Mouse (Mus musculus): ENCODE data around the gene Ankef1. TPM values are rescaled to one million over a fixed set of nuclear protein-coding genes. Genes with fewer than 3 reads are reported as not detected.
A peak's percentile ranks its signal among the peaks of the same experiment; 100 is the strongest.

Ankef1 gene
- total RNA-seq (2021) = 1 to 10 TPM; 1.3 to 2.4 TPM
- long read RNA-seq, experiment 1, partial matches to known transcripts = 0 of 4 reads
- long read RNA-seq, experiment 1, other reads (novel, unspliced or antisense) = 4 of 4 reads
- long read RNA-seq, experiment 2 = 0 reads

DNA sequence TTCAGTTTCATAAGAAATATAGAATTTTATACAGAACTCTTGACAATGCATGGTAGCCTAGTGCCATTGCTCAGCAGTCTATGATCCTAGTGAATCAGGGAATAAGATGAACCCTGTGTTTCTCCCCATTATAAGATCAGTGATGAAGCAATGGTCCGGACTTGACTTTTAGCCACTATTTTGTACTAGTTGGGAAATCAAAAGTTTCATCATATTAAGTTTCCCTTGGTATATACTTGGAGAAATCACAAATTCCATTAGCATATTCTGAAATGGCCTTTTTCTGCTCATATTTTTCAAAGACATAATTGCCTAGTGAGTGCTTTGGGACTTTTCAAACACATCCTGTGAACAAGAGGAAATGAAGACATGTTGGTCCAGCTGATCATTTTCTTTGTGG lies at the start of gene Ankef1:
Gene Ankef1, plus strand, starts transcription at position 260 of the 400 bp plus-strand sequence.
- intact Hi-C loops (cut with DNase I) = no loop called here
- DNase-seq (ENCODE audit: low spot score in 2 of 2) = no peak

DNA sequence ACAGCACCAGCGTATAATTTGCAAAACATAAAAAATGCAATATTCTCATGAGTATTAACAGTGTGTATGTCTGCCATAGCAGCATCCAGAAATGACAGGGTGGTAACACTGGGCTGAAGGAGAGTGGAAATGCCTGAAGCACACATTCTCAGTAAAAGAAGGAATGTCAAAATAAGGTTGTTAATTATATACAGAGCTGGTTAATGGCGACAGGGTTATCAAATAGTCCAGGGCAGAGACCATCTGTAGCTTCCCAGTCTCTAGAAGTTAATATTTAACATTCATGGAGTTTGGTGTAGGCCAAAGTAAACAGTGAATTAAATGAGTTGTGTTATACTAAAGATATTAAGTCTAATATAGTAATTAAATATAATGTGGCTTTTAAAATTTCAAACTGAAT lies 45.2 kb upstream of the Ankef1 start:
- intact Hi-C loops (cut with DNase I) = no loop called here
- no peak for DNase-seq (ENCODE audit: low spot score in 2 of 2)

DNA sequence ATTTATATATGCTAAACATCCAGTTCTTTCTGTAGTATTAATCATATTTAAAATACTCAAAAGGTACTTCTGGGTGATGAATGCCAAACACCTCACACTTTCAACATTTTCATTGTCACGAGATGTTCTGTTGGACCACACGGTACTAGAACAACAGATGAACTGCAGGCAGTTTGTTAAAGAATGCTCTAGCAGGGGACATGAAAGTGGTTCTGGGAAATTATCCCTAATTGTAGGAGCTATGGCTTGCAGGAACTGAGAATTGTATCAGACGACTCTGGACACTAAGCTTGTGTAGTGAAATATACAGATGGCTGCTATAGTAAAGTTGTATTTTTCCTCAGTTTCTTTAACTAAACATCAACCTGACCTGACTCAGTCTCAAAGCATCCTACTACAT lies 44.8 kb upstream of the Ankef1 start:
- no peak for DNase-seq (ENCODE audit: low spot score in 2 of 2)
- intact Hi-C loops (cut with DNase I) = no loop called here

DNA sequence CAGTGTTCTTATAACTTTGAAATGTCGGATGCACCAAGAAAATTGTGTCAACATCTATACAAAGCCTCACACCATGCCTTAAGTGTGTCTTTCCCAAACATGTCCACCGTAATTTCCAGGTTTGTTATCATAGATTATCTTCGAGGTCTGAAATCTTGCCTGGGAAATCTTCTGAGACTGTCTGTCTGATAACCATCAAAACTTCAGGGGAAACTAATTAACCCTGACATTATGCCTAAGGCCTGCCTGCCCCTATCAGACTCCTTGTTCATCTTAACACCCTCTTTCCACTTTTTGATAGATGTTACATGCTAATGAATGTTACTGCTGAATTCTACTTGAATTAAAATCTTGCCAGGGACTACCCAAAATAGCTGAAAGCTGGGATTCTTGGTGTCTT lies 24.1 kb upstream of the Ankef1 start:
- intact Hi-C loops (cut with DNase I) = no loop called here
- no peak for DNase-seq (ENCODE audit: low spot score in 2 of 2)

DNA sequence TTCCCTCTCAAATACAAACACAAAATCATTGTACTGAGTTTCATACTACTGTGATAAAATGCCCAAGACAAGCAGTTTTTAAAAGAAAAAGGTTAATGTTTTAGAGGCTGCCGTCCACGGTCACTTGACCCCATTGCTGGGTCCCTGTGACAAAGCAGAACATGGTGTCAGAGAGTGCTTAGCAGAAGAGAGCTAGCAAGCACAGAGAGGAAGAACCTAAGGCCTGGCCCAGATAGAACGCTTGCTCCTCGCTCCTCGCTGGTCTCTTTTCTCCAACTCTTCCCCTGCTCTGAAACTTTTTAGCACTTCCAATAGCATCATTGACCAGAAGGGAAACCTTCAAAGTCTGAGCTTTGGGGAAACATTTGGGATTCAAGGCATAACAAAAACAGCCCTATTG lies 19.4 kb upstream of the Ankef1 start:
- intact Hi-C loops (cut with DNase I) = loop anchor here (10.0 kb wide), 1 partner anchor 233 kb away; the partner anchor contains the start of gene Snap25
- DNase-seq (ENCODE audit: low spot score in 2 of 2) = no peak

DNA sequence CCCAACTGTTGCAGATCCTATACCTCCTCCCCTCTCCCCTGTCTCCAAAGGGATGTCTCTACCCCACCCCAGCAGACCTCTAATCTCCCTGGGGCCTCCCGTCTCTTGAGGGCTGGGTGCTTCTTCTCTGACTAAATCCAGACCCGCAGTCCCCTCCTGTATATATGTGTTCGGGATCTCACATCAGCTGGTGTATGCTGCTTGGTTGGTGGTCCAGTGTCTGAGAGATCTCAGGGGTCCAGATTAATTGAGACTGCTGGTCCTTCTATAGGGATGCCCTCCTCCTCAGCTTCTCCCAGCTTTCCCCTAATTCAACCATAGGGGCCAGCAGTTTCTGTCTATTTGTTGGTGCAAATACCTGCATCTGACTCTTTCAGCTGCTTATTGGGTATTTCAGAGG lies 18.7 kb upstream of the Ankef1 start:
- DNase-seq (ENCODE audit: low spot score in 2 of 2) = no peak
- intact Hi-C loops (cut with DNase I) = loop anchor here (10.0 kb wide), 1 partner anchor 232 kb away; the partner anchor contains the start of gene Snap25

DNA sequence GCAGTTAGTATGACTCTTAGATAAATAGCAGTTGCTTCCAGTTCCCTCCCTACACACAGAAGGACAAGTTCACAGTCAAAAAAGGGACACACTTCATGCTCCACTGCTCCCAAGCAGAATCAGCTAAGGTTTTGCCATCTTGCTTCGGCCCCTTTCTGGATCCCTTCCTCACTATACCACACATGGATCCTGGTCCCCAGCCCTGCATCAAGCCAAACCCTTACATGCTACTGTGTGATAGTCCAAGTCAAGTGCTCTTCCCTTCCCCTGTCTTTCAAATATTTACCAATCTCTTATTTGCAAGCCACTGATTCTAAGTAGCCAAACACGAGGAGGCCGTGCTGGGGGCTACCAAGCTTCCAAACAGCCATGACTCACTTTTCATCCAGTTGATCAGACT lies 16.8 kb upstream of the Ankef1 start:
- intact Hi-C loops (cut with DNase I) = loop anchor here (2.0 to 10.0 kb wide), 4 partner anchors 112 to 1457 kb away; partner anchors contain the start of genes AL731706.2 and Snap25
- no peak for DNase-seq (ENCODE audit: low spot score in 2 of 2)

DNA sequence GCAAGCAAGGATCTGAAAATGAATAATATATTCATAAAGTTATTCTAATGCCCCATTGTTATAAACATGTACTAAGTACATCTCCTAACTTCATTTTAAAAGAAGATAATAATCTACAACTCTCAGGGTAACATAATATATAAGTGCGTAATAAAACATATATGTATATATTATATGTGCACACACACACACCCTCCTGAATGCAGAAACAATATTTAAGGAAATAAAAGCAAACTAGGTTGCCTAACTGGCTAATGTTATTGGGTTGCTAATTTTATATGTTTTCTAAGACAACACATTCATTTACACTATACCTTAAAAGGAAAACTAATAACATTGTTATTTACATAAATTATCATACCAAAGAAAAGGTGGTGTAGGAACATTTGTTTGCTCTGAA lies 16.3 kb upstream of the Ankef1 start:
- intact Hi-C loops (cut with DNase I) = loop anchor here (2.0 to 10.0 kb wide), 4 partner anchors 111 to 1457 kb away; partner anchors contain the start of genes AL731706.2 and Snap25
- DNase-seq (ENCODE audit: low spot score in 2 of 2) = no peak

DNA sequence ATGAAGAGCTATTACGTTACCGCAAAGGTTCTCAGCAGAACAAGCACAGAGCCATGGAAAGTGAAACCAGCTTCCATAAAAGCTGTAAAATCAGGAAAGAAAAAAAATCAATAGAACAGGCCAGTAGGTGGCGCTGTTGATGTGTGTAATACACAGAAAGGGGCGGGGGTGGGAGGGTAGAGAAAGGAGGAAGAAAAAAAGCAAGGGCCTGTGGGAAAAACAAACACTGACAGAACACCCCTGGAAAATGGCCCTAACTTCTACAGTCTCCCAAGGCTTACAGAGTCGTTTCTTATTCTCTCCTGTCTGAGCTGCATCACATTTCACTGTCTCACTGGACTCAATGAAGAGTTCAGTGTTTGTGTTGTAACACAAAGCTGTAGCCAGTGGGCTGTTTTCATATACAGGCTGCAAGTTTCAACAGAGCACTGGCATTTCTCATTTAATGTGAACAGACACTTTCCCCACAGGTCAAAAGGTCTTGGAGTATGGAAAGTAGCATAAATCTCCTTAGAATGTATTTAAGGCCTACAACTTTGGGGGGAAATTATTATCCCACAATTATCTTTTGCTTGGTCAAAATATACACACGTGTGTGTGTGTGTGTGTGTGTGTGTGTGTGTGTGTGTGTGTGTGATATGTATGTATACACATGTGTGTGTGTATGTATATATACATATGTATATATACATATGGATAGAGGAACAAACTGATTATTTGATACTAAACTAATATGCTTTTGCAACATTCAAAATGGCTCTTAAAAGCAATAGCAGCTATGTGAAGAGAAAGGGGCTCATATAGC lies 15.7 kb upstream of the Ankef1 start:
- intact Hi-C loops (cut with DNase I) = loop anchor here (2.0 to 10.0 kb wide), 4 partner anchors 111 to 1456 kb away; partner anchors contain the start of genes AL731706.2 and Snap25
- peak; percentile 74 to 78 for DNase-seq (ENCODE audit: low spot score in 2 of 2)

DNA sequence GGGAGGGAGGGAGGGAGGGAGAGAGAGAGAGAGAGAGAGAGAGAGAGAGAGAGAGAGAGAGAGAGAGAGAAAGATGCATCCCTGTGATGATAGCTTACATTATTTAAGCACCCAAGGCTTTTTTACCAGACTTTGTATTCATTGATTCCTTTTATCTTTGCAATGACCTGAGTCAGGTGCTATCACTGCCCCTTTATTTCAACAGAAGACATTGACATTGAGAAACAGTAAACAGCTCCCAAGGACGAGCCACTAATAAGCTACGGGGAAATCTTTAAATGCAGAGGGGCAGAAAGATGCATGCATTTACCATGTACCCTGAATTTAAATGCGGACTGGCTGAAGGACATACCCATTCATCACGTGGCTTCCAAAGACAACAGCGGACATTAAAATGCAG lies 14.7 kb upstream of the Ankef1 start:
- intact Hi-C loops (cut with DNase I) = loop anchor here (5.0 to 10.0 kb wide), 3 partner anchors 228 to 1455 kb away; partner anchors contain the start of genes AL731706.2 and Snap25
- no peak for DNase-seq (ENCODE audit: low spot score in 2 of 2)

DNA sequence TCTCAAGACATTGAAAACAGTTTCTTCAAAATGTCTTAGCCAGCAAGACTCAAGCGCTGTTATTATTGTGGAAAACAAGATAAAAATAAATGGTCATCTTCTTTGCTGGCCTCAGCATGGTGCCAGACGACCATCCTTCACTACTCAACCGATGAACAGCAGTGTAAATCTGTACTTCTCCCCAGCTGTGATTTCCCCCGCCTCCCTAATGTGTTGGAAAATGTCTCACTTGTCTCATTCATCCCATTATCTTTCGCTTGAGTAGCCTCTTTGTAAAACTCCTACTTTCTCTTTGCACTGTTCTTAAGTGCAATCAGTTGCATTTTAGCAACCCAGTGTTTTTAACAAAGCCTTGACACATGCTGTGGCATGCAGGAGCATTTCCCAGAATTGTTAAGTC lies 9.4 kb downstream of the Ankef1 start:
- intact Hi-C loops (cut with DNase I) = no loop called here
- no peak for DNase-seq (ENCODE audit: low spot score in 2 of 2)

DNA sequence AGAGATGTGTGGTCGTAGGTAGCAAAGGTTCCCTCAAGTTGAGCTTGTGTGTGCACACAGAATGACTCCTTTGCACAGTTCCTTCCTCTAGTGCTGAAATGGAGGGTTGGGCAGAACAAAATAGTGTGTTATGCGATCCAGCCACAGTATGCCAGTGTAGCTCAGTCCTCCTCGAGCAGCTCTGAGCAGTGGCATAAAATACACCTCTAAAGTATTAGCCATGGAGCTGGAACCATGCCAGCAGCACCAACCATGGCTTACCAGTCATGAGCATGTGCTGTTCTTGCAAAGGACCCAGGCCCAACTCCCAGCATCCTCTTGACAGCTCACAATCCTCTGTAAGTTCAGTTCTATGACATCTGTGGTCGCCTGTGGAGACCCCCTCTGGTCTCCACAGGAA lies 10.0 kb downstream of the Ankef1 start:
- intact Hi-C loops (cut with DNase I) = no loop called here
- DNase-seq (ENCODE audit: low spot score in 2 of 2) = no peak

DNA sequence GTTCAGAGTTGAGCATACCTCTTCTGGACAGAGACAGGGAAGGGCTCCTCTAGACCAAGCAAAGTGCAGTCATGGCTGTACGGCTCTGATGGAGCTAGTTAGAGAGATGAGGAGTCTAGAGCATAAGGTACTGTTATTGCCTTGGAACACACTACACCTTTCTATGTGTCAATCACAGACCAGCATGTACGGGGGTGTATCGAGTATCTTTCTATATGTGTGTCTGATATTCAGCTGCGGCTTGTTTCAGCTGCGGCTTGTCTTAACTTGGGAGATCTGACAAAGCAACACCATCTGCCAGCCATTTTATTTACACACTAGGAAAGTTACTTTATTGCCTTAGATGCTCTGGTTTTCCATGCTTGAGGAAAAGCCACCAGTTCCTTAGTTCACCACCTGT lies 11.1 kb downstream of the Ankef1 start:
- DNase-seq (ENCODE audit: low spot score in 2 of 2) = peak; percentile 31 to 46
- intact Hi-C loops (cut with DNase I) = no loop called here

DNA sequence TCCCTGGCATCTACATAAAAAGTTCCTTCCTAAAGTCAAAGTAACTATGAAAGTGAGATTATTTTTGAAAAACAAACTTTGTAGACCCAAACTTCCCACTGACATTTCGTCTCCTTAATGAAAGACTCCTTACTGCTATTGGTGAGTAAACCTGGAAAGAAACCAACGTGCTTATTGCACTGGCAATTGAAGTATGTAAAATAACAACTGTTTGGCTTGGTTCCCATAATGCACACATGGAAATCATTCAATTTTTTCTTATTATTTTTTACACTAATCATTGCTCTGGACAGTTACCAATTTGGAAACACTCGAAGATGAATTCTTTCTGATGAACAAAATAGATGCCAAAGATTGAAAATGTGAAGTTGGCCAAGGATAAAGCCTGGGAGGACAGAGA lies 12.1 kb downstream of the Ankef1 start:
- no peak for DNase-seq (ENCODE audit: low spot score in 2 of 2)
- intact Hi-C loops (cut with DNase I) = no loop called here

DNA sequence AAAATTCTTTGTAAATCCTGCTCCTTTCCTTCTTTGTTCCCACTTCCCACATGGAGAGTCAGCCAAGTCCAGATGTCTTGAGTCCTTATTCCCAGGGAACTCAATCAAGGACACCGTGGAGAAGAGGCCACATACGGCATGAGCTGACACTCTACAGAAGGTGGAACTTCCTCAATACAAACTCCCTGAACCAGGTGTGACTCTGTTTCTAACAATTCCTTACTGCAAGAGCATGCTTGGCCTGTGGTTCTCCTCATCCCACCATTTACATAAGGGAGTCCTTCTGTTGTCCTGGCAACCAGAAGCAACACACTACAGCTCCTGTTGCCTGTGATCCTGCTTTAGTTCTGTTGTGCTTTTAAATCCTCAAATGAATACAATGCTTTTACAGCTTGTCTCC lies 13.8 kb downstream of the Ankef1 start:
- peak in 1 of 2 experiments; percentile 34 for DNase-seq (ENCODE audit: low spot score in 2 of 2)
- intact Hi-C loops (cut with DNase I) = no loop called here

DNA sequence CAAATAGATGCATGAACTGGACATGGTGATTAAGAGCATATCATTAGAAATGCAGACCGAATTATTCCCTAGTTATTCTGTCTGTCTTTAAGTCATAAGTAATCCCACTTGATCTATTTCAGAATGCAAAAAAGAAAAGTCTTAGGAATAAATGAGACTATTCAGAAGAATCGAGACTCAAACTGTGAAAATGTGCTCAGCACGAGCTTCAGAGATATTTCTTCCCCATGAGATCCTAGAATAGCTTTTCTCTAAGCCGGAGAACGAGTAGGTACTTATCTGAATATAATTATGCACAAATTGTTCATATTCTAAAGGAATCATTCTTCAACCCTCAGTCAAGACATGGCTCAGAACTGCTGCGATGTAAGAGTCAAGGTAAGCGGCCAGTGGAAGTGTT lies 27.2 kb downstream of the Ankef1 start:
- no peak for DNase-seq (ENCODE audit: low spot score in 2 of 2)
- intact Hi-C loops (cut with DNase I) = no loop called here

DNA sequence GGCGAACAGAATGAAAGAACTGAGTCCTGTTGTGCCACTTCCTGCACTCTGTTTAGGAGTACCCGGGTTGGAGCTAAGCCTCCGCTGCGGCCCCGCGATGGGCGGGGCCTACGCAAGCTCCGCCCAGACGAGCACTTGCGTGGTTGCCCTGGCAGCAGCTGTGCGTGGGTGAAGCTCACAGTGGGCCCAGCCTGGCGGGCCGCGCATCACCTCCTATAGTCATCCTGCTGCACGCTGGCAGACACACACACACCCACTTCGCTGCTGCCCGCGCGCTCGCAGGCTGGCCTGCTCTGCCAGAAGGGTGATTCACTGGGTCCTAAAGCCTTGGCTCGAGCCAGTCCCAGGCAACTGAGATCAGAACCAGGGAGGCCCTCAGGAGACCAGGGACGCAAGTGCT lies 30.3 kb downstream of the Ankef1 start:
- intact Hi-C loops (cut with DNase I) = no loop called here
- DNase-seq (ENCODE audit: low spot score in 2 of 2) = peak; percentile 89 to 95

DNA sequence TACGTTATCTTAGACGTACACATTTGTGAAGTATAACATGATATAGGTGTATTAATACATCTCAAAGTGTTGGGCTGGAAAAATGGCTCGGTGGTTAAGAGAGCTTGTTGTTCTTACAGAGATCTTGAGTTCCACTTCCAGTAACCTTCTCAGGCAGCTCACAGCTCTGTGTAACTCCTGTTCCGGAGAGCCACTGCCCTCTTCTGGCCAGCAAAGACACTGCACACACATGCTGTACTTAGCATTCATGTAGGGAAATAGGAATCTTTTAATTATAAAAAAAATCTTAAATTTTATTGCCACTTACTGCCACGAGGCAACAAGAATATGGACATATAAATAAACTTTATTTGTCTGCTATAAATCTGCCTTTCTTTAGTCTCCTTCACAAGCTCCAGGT lies 56.3 kb downstream of the Ankef1 start:
- DNase-seq (ENCODE audit: low spot score in 2 of 2) = peak in 1 of 2 experiments; percentile 12
- intact Hi-C loops (cut with DNase I) = no loop called here

DNA sequence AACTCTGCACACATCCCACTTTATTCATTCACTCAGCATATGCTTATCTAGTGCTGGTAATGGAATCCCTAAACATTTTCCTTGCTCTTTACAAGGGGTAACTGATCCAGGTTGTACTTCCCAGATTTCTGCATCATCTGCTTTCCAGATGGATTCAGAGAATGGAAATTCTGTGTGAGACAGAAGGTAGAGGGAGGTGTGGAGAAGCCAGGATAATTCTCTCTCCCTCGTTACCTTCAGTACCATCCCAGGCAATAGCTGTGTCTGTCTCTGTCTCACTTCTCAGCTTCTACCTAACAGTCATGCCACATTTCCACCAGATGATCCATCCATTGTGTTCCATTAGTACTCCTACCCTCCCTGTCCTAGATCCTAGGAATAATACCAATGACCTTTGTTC lies 60.6 kb downstream of the Ankef1 start:
- DNase-seq (ENCODE audit: low spot score in 2 of 2) = no peak
- intact Hi-C loops (cut with DNase I) = no loop called here

DNA sequence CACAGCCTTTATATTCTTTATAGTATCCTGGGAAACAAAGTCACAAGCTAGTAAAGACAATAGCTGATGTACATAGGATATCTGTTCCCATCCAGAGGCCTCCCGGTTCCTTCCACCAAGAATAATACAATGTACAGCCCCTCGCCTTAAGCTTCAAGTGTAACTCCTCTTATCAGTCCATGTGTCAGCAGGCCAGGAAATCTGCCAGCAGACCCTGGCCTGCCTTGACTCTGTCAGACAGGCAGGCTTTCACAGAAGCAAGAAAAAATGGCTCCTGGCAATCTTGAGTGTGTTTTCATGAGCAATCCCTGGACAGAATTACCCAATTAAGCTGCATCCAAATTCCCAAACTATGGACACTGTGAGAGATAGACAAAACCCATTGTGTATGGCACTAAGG lies 69.1 kb downstream of the Ankef1 start:
- intact Hi-C loops (cut with DNase I) = no loop called here
- no peak for DNase-seq (ENCODE audit: low spot score in 2 of 2)

DNA sequence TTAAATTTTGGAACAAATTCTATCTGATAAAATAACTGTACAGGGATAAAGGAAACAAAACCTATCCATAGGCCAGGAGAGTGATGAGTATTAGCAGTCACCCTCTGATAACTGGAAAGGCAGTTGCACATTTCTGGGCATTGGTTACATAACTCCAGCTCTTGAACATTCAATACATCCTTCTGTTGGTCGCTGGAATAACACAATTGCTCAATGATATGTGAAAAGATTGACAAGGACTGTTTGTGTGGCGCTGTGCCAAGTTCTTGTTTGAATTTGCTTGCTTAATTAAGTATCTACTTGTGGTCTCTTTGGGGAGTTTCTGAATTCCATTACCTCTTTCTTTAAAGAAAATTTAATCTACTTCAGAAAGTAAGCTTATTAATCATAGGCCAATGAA lies 81.1 kb downstream of the Ankef1 start:
- intact Hi-C loops (cut with DNase I) = no loop called here
- DNase-seq (ENCODE audit: low spot score in 2 of 2) = no peak

Data from left cerebral cortex, postnatal 14 days (tissue).